Mouse (Mus musculus): Measurements from ENCODE around the gene Skil. TPM values are rescaled to one million over a fixed set of nuclear protein-coding genes. Genes with fewer than 3 reads are reported as not detected.

Gene Skil
- total and polyA plus RNA-seq, 3 experiments = 11.1 to 18.9 (median 11.2) TPM

DNA sequence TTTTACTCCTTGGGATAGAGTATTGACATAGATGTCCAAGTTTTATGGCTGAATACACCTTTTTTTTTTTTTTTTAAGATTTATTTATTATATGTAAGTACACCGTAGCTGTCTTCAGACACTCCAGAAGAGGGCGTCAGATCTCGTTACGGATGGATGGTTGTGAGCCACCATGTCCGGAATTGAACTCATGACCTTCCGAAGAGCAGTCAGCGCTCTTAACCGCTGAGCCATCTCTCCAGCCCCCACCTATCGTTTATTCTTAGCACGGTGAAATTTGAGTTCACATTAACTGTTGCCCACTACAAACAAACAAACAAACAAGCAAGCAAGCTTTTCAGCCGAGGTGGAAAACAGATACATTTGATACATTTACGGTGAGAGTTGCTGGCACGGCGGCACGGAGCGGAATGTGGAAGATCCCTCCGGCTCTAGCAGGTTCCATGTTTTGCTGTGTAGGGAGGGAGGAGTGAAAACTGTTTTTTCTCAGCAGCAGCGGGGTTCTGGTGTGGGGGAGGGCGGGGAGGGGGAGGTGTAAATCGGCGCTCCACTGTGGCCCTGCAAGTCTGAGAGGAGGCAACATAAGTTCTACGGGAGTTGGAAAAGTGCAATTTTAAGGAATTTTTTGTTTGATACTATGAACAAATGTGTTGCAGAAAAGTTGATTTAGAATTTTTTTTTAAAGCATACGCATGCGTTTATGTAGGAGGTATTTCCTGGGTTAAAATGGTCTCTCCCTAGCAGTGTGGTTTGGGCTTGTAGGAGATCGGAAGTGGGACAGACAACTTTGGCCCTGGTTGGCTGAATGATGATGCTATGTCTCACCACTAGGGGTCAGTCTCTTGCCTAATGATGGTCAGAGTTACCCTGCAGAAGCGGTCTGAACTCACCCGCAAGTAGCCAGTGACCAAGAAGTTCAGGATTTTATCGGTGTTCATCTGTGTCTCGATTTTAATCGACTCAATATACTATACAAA lies 37.9 kb upstream of the Skil start:
- Histone ChIP-seq H3K79me2 (replicated peaks; ENCODE audit: control insufficient read depth, extremely low read depth, insufficient read depth, poor library complexity, severe bottlenecking) (no peaks in the 10 kb centered on the region), H3K4me2 (ENCODE audit: insufficient read depth, low read depth, poor library complexity, severe bottlenecking) (peak overlapping the region; percentile 71; the same call in 1 of the 2 replicates), H3K27ac (ENCODE audit: insufficient read depth, low read depth) (no peak overlapping the region), H3K4me3 (replicated peaks in 1 of 3; ENCODE audit: low read depth in 2 of 3, low read length in 2 of 3, poor library complexity in 1 of 3) (no peak overlapping the region), H3K9me3 (replicated peaks; ENCODE audit: low read length) (no peaks in the 10 kb centered on the region), H3K4me1 (ENCODE audit: control insufficient read depth in 1 of 2, insufficient read depth in 2 of 2) (peaks cover 2 to 18% of the 10 kb centered on the region in 2 experiments; a peak in 3 of 4 replicates), H3K27me3 (replicated peaks) (no peaks in the 10 kb centered on the region), H3K9ac (ENCODE audit: insufficient read depth, low read depth) (0 out of 2 replicates have a peak overlapping the region, but pooled peaks have one; percentile 3), H3K36me3 (replicated peaks in 1 of 2; ENCODE audit: control insufficient read depth in 1 of 2, insufficient read depth in 1 of 2, low read length in 1 of 2) (peaks cover 0 to 6% of the 10 kb centered on the region in 2 experiments)
- TF ChIP-seq RAD21 (IDR thresholded peaks at IDR 0.05; ENCODE audit: low read depth, low read length) = peak; percentile 98
- TF ChIP-seq CTCF (conservative IDR thresholded peaks at IDR 0.05 in 1 of 2, IDR thresholded peaks at IDR 0.05 in 1 of 2; ENCODE audit: low read depth in 2 of 2, low read length in 2 of 2) = peak; percentile 86 to 98
- TF ChIP-seq ZNF384 (IDR thresholded peaks at IDR 0.05; ENCODE audit: low read depth, low read length) = 0 out of 2 replicates have a peak, but pooled peaks have one; percentile 31
- TF ChIP-seq ZKSCAN1 (IDR thresholded peaks at IDR 0.05; ENCODE audit: borderline replicate concordance, low read depth, low read length) = no peak
- no peak for TF ChIP-seq KAT2A (IDR thresholded peaks at IDR 0.05; ENCODE audit: insufficient replicate concordance, low read length)
- 0 out of 2 replicates have a peak, but pooled peaks have one; percentile 24 for TF ChIP-seq NRF1 (IDR thresholded peaks at IDR 0.05; ENCODE audit: low read depth, low read length)
- TF ChIP-seq CHD2 (IDR thresholded peaks at IDR 0.05; ENCODE audit: low read length) = no peak
- TF ChIP-seq HCFC1 (IDR thresholded peaks at IDR 0.05; ENCODE audit: low read depth, low read length) = 0 out of 2 replicates have a peak, but pooled peaks have one; percentile 20
- peak; percentile 51 for TF ChIP-seq JUND (conservative IDR thresholded peaks at IDR 0.05; ENCODE audit: low read depth, low read length)
- peak; percentile 65 for TF ChIP-seq ELF1 (IDR thresholded peaks at IDR 0.05; ENCODE audit: low read depth, low read length)
- peak; percentile 95 for TF ChIP-seq ZC3H11A (IDR thresholded peaks at IDR 0.05; ENCODE audit: low read depth, low read length)
- peak; percentile 99 for TF ChIP-seq SMC3 (IDR thresholded peaks at IDR 0.05; ENCODE audit: low read depth, low read length)
- peak; percentile 62; the same call in 1 of the 2 replicates for TF ChIP-seq IRF4 (IDR thresholded peaks at IDR 0.05; ENCODE audit: low read depth, low read length)
- peak; percentile 81 for DNase-seq (ENCODE audit: extremely low read depth)
- in situ Hi-C loops (cut with MboI; ENCODE audit: low pct_ligation_motif_present, low pct_unique_long_range_greater_than_20kb, low sequenced_read_pairs) (loop anchor here (5.0 to 25.0 kb wide), 2 partner anchors 80 to 180 kb away; no protein-coding TSS in a partner anchor), dilution Hi-C loops (cut with MboI; ENCODE audit: extremely low pct_ligation_motif_present, extremely low pct_unique_long_range_greater_than_20kb, low sequenced_read_pairs) (no loop called here)

- H3K9ac ChIP-seq (ENCODE audit: insufficient read depth, low read depth) = no peak overlapping the region
- TF ChIP-seq POLR2AphosphoS2 (IDR thresholded peaks at IDR 0.05; ENCODE audit: low read depth, low read length) (no peak), ZMIZ1 (IDR thresholded peaks at IDR 0.05; ENCODE audit: low read depth, low read length) (no peak), ELF1 (IDR thresholded peaks at IDR 0.05; ENCODE audit: low read depth, low read length) (no peak), HCFC1 (IDR thresholded peaks at IDR 0.05; ENCODE audit: low read depth, low read length) (no peak), PAX5 (IDR thresholded peaks at IDR 0.05; ENCODE audit: low read length) (no peak), CHD1 (IDR thresholded peaks at IDR 0.05; ENCODE audit: low read depth, low read length) (peak; percentile 66; the same call in 1 of the 2 replicates), CHD2 (IDR thresholded peaks at IDR 0.05; ENCODE audit: low read length) (no peak), SIN3A (IDR thresholded peaks at IDR 0.05; ENCODE audit: low read length) (peak; percentile 3; the same call in 1 of the 2 replicates), POLR2A (IDR thresholded peaks at IDR 0.05; ENCODE audit: low read depth, low read length) (no peak), ETS1 (conservative IDR thresholded peaks at IDR 0.05; ENCODE audit: low read depth, low read length) (peak; percentile 7; the same call in 1 of the 2 replicates), ZNF384 (IDR thresholded peaks at IDR 0.05; ENCODE audit: low read depth, low read length) (no peak), JUN (IDR thresholded peaks at IDR 0.05; ENCODE audit: insufficient read depth, low read depth, low read length) (peak; percentile 57; the same call in 1 of the 2 replicates), E2F4 (IDR thresholded peaks at IDR 0.05; ENCODE audit: insufficient replicate concordance, low read depth, low read length) (no peak), IRF4 (IDR thresholded peaks at IDR 0.05; ENCODE audit: low read depth, low read length) (no peak), RAD21 (IDR thresholded peaks at IDR 0.05; ENCODE audit: low read depth, low read length) (peak; percentile 37), MAZ (IDR thresholded peaks at IDR 0.05; ENCODE audit: low read depth, low read length) (no peak), ZC3H11A (IDR thresholded peaks at IDR 0.05; ENCODE audit: low read depth, low read length) (no peak; the same call in 1 of the 2 replicates), MAX (IDR thresholded peaks at IDR 0.05; ENCODE audit: low read length) (no peak), CTCF (conservative IDR thresholded peaks at IDR 0.05 in 1 of 2, IDR thresholded peaks at IDR 0.05 in 1 of 2; ENCODE audit: low read depth in 2 of 2, low read length in 2 of 2) (peak in 1 of 2 experiments; percentile 56; a peak in 2 of 4 replicates), MAFK (IDR thresholded peaks at IDR 0.05; ENCODE audit: insufficient replicate concordance, low read length) (0 out of 2 replicates have a peak, but pooled peaks have one; percentile 43), EP300 (IDR thresholded peaks at IDR 0.05; ENCODE audit: low read length) (no peak), USF1 (IDR thresholded peaks at IDR 0.05; ENCODE audit: low read depth, low read length) (no peak)
These were observed 34.1 kb upstream of the Skil start for GRCm38 (mm10) chr3:31060745-31061102.

More at GRCm38 (mm10) chr3:31060745-31061102, 34.1 kb upstream of the Skil start:
- Histone ChIP-seq H3K4me2 (ENCODE audit: insufficient read depth, low read depth, poor library complexity, severe bottlenecking) (peak overlapping the region; percentile 72; the same call in 1 of the 2 replicates), H3K27ac (ENCODE audit: insufficient read depth, low read depth) (peak overlapping the region; percentile 53), H3K27me3 (replicated peaks) (no peaks in the 10 kb centered on the region), H3K36me3 (replicated peaks in 1 of 2; ENCODE audit: control insufficient read depth in 1 of 2, insufficient read depth in 1 of 2, low read length in 1 of 2) (no peaks in the 10 kb centered on the region), H3K4me3 (replicated peaks in 1 of 3; ENCODE audit: low read depth in 2 of 3, low read length in 2 of 3, poor library complexity in 1 of 3) (peak overlapping the region; percentile 10 to 48 (median 30)), H3K4me1 (ENCODE audit: control insufficient read depth in 1 of 2, insufficient read depth in 2 of 2) (peaks cover 2 to 18% of the 10 kb centered on the region in 2 experiments; a peak in 3 of 4 replicates), H3K79me2 (replicated peaks; ENCODE audit: control insufficient read depth, extremely low read depth, insufficient read depth, poor library complexity, severe bottlenecking) (no peaks in the 10 kb centered on the region), H3K9me3 (replicated peaks; ENCODE audit: low read length) (no peaks in the 10 kb centered on the region)
- dilution Hi-C loops (cut with MboI; ENCODE audit: extremely low pct_ligation_motif_present, extremely low pct_unique_long_range_greater_than_20kb, low sequenced_read_pairs) (no loop called here), in situ Hi-C loops (cut with MboI; ENCODE audit: low pct_ligation_motif_present, low pct_unique_long_range_greater_than_20kb, low sequenced_read_pairs) (loop anchor here (25.0 kb wide), 1 partner anchor 177 kb away; no protein-coding TSS in a partner anchor)
- DNase-seq (ENCODE audit: extremely low read depth) = peak; percentile 60
